Mouse (Mus musculus) MEL (cell line): ENCODE data around the gene Atxn7l1. TPM values are rescaled to one million over a fixed set of nuclear protein-coding genes. Genes with fewer than 3 reads are reported as not detected.

ENCODE experiments used
- DNase-seq: peaks from one replicate; pipeline ENCODE4 v3.0.0; 2011; ENCODE audit warnings: low read depth, low spot score
- H3K27ac ChIP-seq: 2 replicates; pipeline ENCODE4 v1.5.1; 2012; ENCODE audit warnings: low read depth, mild to moderate bottlenecking, control low read depth, low read length, moderate library complexity; ENCODE audit not compliant: control insufficient read depth
- H3K27me3 ChIP-seq, 2 experiments: fragments of 150-350 bp in 1 of 2; sonication (generic) in 1 of 2; 2 replicates each; pipeline ENCODE4 v1.6.1; 2012; ENCODE audit warnings: low read length in 2 of 2, mild to moderate bottlenecking in 2 of 2, improper control_type of control experiment in 1 of 2, moderate library complexity in 1 of 2; ENCODE audit not compliant: insufficient read depth in 2 of 2, control insufficient read depth in 1 of 2
- H3K36me3 ChIP-seq, 2 experiments: 2 replicates each; pipeline ENCODE4 v1.6.1; 2012 to 2014; ENCODE audit warnings: low read length in 2 of 2, improper control_type of control experiment in 1 of 2, inconsistent platforms in 1 of 2, mild to moderate bottlenecking in 1 of 2; ENCODE audit not compliant: insufficient read depth in 2 of 2, control insufficient read depth in 1 of 2
- H3K4me1 ChIP-seq, 2 experiments: fragments of 150-350 bp in 1 of 2; sonication (generic) in 1 of 2; 2 replicates each; pipeline ENCODE4 v1.6.1; 2012; ENCODE audit warnings: low read length in 2 of 2, improper control_type of control experiment in 1 of 2, mild to moderate bottlenecking in 1 of 2; ENCODE audit not compliant: insufficient read depth in 2 of 2, control insufficient read depth in 1 of 2
- H3K4me3 ChIP-seq, 2 experiments: fragments of 150-350 bp in 1 of 2; sonication (generic) in 1 of 2; 2 replicates each; pipeline ENCODE4 v1.5.1; 2012; ENCODE audit warnings: low read depth in 2 of 2, low read length in 2 of 2, mild to moderate bottlenecking in 2 of 2, moderate library complexity in 2 of 2, control low read depth in 1 of 2, improper control_type of control experiment in 1 of 2; ENCODE audit not compliant: control insufficient read depth in 1 of 2, insufficient read depth in 1 of 2
- H3K79me2 ChIP-seq: 2 replicates; pipeline ENCODE4 v1.6.1; 2012; ENCODE audit warnings: mild to moderate bottlenecking, low read length, moderate library complexity; ENCODE audit not compliant: control insufficient read depth, poor library complexity, insufficient read depth
- H3K9ac ChIP-seq: 2 replicates; pipeline ENCODE4 v1.6.1; 2012; ENCODE audit warnings: low read depth, mild to moderate bottlenecking, control low read depth, low read length, moderate library complexity; ENCODE audit not compliant: control insufficient read depth, poor library complexity, severe bottlenecking
- H3K9me3 ChIP-seq: fragments of 150-350 bp; sonication (generic); replicated peaks from 2 replicates; pipeline ENCODE4 v1.6.1; 2012; ENCODE audit warnings: mild to moderate bottlenecking, low read length, improper control_type of control experiment, moderate library complexity; ENCODE audit not compliant: insufficient read depth
- BHLHE40 ChIP-seq: IDR thresholded peaks from 2 replicates; pipeline ENCODE4 v1.6.1; 2012; ENCODE audit warnings: low read depth, mild to moderate bottlenecking, inconsistent platforms, low read length, improper control_type of control experiment, borderline replicate concordance
- CHD1 ChIP-seq: IDR thresholded peaks from 2 replicates; pipeline ENCODE4 v1.6.1; 2012; ENCODE audit warnings: low read depth, mild to moderate bottlenecking, inconsistent platforms, low read length, improper control_type of control experiment
- E2F4 ChIP-seq: IDR thresholded peaks from 2 replicates; pipeline ENCODE4 v1.6.1; 2011; ENCODE audit warnings: low read depth, low read length, improper control_type of control experiment, borderline replicate concordance
- ELF1 ChIP-seq: IDR thresholded peaks from 2 replicates; pipeline ENCODE4 v1.6.1; 2014; ENCODE audit warnings: low read depth, mild to moderate bottlenecking, inconsistent platforms, low read length, improper control_type of control experiment, moderate library complexity
- ETS1 ChIP-seq: IDR thresholded peaks from 2 replicates; pipeline ENCODE4 v1.6.1; 2012; ENCODE audit warnings: low read depth, mild to moderate bottlenecking, inconsistent platforms, low read length, improper control_type of control experiment, moderate library complexity
- GABPA ChIP-seq: IDR thresholded peaks from 2 replicates; pipeline ENCODE4 v1.6.1; 2012; ENCODE audit warnings: low read depth, mild to moderate bottlenecking, inconsistent platforms, low read length, improper control_type of control experiment, moderate library complexity
- JUND ChIP-seq: IDR thresholded peaks from 2 replicates; pipeline ENCODE4 v1.6.1; 2011; ENCODE audit warnings: low read depth, mild to moderate bottlenecking, improper control_type of control experiment, low read length
- KAT2A ChIP-seq: conservative IDR thresholded peaks from 2 replicates; pipeline ENCODE4 v1.6.1; 2012; ENCODE audit warnings: low read depth, low read length, improper control_type of control experiment, inconsistent platforms
- MAFK ChIP-seq: IDR thresholded peaks from 2 replicates; pipeline ENCODE4 v1.6.1; 2011; ENCODE audit warnings: low read depth, mild to moderate bottlenecking, low read length, improper control_type of control experiment, borderline replicate concordance
- MXI1 ChIP-seq: IDR thresholded peaks from 2 replicates; pipeline ENCODE4 v1.6.1; 2011; ENCODE audit warnings: mild to moderate bottlenecking, low read depth, low read length, improper control_type of control experiment
- MYB ChIP-seq: IDR thresholded peaks from 2 replicates; pipeline ENCODE4 v1.6.1; 2011; ENCODE audit warnings: mild to moderate bottlenecking, low read depth, low read length, improper control_type of control experiment
- MYC ChIP-seq: IDR thresholded peaks from 2 replicates; pipeline ENCODE4 v1.6.1; 2011; ENCODE audit warnings: low read depth, mild to moderate bottlenecking, low read length, improper control_type of control experiment, moderate library complexity
- POLR2A ChIP-seq, 2 experiments: IDR thresholded peaks; 2 replicates each; pipeline ENCODE4 v1.6.1; 2011 to 2012; ENCODE audit warnings: low read length in 2 of 2, mild to moderate bottlenecking in 2 of 2, control low read depth in 1 of 2, improper control_type of control experiment in 1 of 2, low read depth in 1 of 2, moderate library complexity in 1 of 2; ENCODE audit not compliant: control insufficient read depth in 1 of 2, insufficient read depth in 1 of 2, poor library complexity in 1 of 2
- POLR2AphosphoS2 ChIP-seq: IDR thresholded peaks from 2 replicates; pipeline ENCODE4 v1.6.1; 2011; ENCODE audit warnings: low read length, improper control_type of control experiment
- POLR2AphosphoS5 ChIP-seq: IDR thresholded peaks from 2 replicates; pipeline ENCODE4 v1.6.1; 2012; ENCODE audit warnings: low read depth, borderline replicate concordance, mild to moderate bottlenecking, inconsistent platforms, low read length, moderate library complexity, mixed read lengths
- RAD21 ChIP-seq: IDR thresholded peaks from 2 replicates; pipeline ENCODE4 v1.6.1; 2011; ENCODE audit warnings: mild to moderate bottlenecking, low read depth, low read length, improper control_type of control experiment
- RCOR1 ChIP-seq: IDR thresholded peaks from 2 replicates; pipeline ENCODE4 v1.6.1; 2012; ENCODE audit warnings: low read depth, mild to moderate bottlenecking, inconsistent platforms, low read length, improper control_type of control experiment
- SIN3A ChIP-seq: IDR thresholded peaks from 2 replicates; pipeline ENCODE4 v1.6.1; 2012; ENCODE audit warnings: low read length, improper control_type of control experiment, inconsistent platforms
- SMC3 ChIP-seq: IDR thresholded peaks from 2 replicates; pipeline ENCODE4 v1.6.1; 2011; ENCODE audit warnings: low read depth, low read length, improper control_type of control experiment
- TAL1 ChIP-seq: IDR thresholded peaks from 2 replicates; pipeline ENCODE4 v1.6.1; 2012; ENCODE audit warnings: mild to moderate bottlenecking, inconsistent platforms, low read length, moderate library complexity, mixed read lengths
- TBP ChIP-seq: IDR thresholded peaks from 2 replicates; pipeline ENCODE4 v1.8.0; 2011; ENCODE audit warnings: low read depth, low read length, improper control_type of control experiment
- USF1 ChIP-seq: IDR thresholded peaks from 2 replicates; pipeline ENCODE4 v1.6.1; 2014; ENCODE audit warnings: low read depth, mild to moderate bottlenecking, inconsistent platforms, low read length, improper control_type of control experiment, moderate library complexity
- ZC3H11A ChIP-seq: IDR thresholded peaks from 2 replicates; pipeline ENCODE4 v1.6.1; 2012; ENCODE audit warnings: low read depth, mild to moderate bottlenecking, inconsistent platforms, low read length, improper control_type of control experiment
- ZNF384 ChIP-seq: IDR thresholded peaks from 2 replicates; pipeline ENCODE4 v1.6.1; 2012; ENCODE audit warnings: low read depth, mild to moderate bottlenecking, inconsistent platforms, low read length, improper control_type of control experiment
- polyA plus RNA-seq, 2 experiments: library from polyadenylated mRNA; stranded (reverse) in 1 of 2; unstranded in 1 of 2; fragments of >175 nt in 1 of 2; fragments of >200 nt in 1 of 2; gene quantifications; 2 replicates each; pipeline versions ENCODE4 v1.2.1 to v1.2.4; 2012; ENCODE audit warnings: low replicate concordance in 2 of 2, low read depth in 1 of 2; ENCODE audit not compliant: insufficient read length in 2 of 2, insufficient read depth in 1 of 2, missing spikeins in 1 of 2
- total RNA-seq: library from RNA; depleted of rRNA; stranded (reverse); fragments of 300-350 nt; gene quantifications from 2 replicates; pipeline ENCODE4 v1.2.3, GENCODE M21; 2012

Gene Atxn7l1
- total and polyA plus RNA-seq, 3 experiments = 11.6 to 50.3 TPM; not detected in 1

DNA sequence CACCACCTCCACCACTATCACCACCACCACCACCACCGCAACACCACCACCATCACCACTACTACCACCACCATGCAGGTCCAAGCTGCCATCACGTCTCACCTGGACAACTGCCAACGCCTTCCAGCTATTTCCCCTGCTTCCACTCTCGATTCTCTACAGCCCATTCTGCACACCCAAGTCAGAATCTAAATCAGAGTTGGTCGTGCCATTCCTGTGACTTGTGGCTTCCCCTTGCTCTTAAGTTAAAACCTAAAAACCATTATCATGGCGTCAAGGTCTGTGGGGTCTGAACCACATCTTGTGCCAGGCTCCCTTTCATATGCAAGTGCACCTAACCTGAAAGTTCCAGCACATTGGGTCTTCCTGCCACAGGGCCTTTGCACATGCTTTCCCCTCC lies 102.7 kb downstream of the Atxn7l1 start:
- Histone ChIP-seq H3K36me3 (no peaks in the 10 kb centered on the region; a peak in 1 of 4 replicates), H3K4me1 (no peaks in the 10 kb centered on the region), H3K27me3 (no peaks in the 10 kb centered on the region), H3K4me3 (no peak overlapping the region), H3K27ac (no peak overlapping the region), H3K79me2 (no peaks in the 10 kb centered on the region), H3K9ac (no peak overlapping the region), H3K9me3 (no peaks in the 10 kb centered on the region)
- TF ChIP-seq SIN3A = no peak
- no peak for TF ChIP-seq TAL1
- TF ChIP-seq ZC3H11A = no peak
- TF ChIP-seq POLR2A (IDR thresholded peaks at IDR 0.05; ENCODE audit: control insufficient read depth in 1 of 2, insufficient read depth in 1 of 2, low read depth in 1 of 2, low read length in 2 of 2, poor library complexity in 1 of 2) = no peak
- TF ChIP-seq BHLHE40 = no peak
- TF ChIP-seq ZNF384 = no peak
- TF ChIP-seq JUND = no peak
- no peak for TF ChIP-seq MYB
- no peak for TF ChIP-seq RAD21
- no peak for TF ChIP-seq E2F4
- no peak for TF ChIP-seq POLR2AphosphoS2
- no peak for TF ChIP-seq TBP
- TF ChIP-seq MXI1 = no peak
- TF ChIP-seq ETS1 = no peak
- DNase-seq = no peak

DNA sequence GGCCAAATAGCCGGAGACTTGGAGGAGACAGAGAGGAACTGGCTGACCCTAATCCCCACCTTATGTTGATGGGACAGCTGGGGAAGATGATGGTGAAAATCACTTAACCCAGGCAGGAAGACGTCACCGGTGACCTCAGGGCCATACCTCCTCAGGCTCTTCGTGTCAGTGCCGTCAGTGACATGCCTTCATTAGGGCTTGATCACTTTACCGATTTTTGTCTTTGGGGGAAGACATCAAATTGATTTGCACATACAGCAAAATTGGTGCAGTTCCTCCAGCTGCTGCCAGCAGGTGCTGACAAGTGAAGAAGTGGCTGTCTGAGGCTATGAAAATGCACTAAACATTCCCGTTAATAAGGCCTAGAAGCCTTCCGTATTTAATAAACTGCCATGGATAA lies 103.9 kb downstream of the Atxn7l1 start:
- DNase-seq = no peak
- Histone ChIP-seq H3K27me3 (no peaks in the 10 kb centered on the region), H3K9ac (no peak overlapping the region), H3K36me3 (no peaks in the 10 kb centered on the region), H3K79me2 (no peaks in the 10 kb centered on the region), H3K4me1 (no peaks in the 10 kb centered on the region), H3K9me3 (no peaks in the 10 kb centered on the region), H3K4me3 (no peak overlapping the region)
- TF ChIP-seq MAFK (no peak), RAD21 (no peak), GABPA (no peak), RCOR1 (no peak), TBP (no peak), ELF1 (no peak), MXI1 (no peak), CHD1 (no peak), SMC3 (no peak), USF1 (no peak), BHLHE40 (no peak), POLR2AphosphoS5 (no peak), POLR2A (IDR thresholded peaks at IDR 0.05; ENCODE audit: control insufficient read depth in 1 of 2, insufficient read depth in 1 of 2, low read depth in 1 of 2, low read length in 2 of 2, poor library complexity in 1 of 2) (no peak), MYC (no peak), SIN3A (no peak), KAT2A (no peak)
- TF ChIP-seq, all 39 proteins: peak for 0
- H3K27ac ChIP-seq = no peak overlapping the region
